Mouse (Mus musculus) right cerebral cortex, postnatal 14 days (tissue): ENCODE results near the gene Gm21981.

Experiments
- DNase-seq: peaks from one replicate; pipeline ENCODE4 v3.0.0; 2022

Gene Gm21981

DNA sequence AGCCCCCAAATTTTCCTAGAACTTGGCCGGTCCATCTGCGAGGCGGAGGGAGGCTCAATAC lies at the start of gene Gm21981:
Gm21981 (minus strand) TSS at position 14 of the 61 bp plus-strand sequence.
- DNase-seq, result no peak

DNA sequence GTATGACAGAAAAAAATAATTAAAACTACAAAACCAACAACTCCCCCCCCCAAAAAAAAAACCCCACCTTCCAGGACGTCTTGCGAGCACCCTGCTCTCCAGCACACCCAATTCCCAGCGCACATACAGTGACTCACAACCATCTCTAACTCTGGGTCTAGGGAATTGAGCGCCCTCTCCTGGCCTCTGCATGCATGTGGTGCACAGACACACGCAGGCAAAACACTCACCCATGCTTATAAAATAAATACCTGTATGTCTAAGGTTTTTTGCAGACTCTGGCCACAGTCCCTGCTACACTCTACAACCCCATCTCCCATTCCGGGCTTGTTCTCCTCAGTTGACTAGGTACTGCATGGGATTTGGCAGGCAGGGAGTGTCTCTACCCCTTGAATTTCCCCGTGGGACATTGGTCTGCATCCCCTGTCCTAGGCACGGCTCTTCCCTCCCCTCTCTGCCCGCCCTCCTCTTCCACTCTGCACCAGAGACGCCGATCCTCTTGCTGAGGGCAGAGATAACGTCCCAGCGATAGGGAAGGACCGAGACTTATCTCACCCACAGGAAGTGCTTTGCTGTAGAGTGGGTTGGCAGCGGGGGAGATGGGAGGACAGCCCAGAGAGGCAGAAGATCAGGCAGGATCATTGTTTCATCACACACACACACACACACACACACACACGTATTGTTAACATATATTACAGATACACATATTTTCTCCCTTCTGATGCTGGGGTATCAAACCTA lies 48.9 kb upstream of the Gm21981 start:
- no peak for DNase-seq

GRCm38 (mm10) chr17:47740186-47740585 lies 45.9 kb upstream of the Gm21981 start:
- DNase-seq, result no peak

DNA sequence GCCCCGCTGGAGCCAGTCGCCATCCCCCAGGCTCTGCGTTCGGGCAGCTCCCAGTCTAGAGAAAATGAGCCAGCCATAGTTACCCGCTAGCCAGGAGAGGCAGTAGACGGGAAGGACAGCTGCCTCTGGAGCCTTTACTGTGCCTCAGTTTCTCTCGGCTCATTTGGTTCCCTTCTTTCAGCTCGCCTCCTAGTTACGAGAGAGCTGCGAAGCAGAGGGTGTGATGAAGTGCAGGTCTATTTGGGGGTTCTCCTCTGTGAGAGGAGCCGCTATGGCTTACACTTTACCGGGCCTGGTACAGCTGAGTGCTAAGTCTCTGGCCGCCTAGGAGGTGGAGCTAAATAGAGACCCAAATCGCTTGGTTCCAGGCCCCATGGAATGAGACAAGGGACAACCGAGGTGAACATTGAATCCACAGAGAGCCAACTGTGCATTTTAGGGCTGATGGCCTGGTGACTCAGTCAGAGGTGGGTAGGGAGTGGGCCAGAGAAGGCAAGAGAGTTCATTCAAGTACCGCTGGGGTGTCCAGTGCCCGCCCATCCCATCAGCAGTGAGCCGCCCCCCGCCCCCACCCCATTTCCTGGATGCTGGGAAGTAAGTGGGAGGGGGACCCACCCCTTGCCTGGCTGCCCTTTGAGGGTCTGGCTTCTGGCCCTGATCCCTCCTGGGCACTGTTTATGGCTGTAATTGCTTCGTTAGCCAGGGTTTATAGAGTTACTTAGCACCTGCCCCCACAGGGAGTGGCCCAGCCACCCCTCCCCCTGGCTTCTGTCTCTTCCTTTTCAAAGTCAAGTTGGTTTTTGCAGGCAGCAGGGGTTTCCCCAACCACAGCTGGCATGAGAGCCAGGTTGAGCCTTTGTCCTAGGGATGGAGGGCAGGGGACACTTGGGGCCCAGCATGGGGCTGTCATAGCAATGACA lies 44.9 kb upstream of the Gm21981 start:
- no peak for DNase-seq

DNA sequence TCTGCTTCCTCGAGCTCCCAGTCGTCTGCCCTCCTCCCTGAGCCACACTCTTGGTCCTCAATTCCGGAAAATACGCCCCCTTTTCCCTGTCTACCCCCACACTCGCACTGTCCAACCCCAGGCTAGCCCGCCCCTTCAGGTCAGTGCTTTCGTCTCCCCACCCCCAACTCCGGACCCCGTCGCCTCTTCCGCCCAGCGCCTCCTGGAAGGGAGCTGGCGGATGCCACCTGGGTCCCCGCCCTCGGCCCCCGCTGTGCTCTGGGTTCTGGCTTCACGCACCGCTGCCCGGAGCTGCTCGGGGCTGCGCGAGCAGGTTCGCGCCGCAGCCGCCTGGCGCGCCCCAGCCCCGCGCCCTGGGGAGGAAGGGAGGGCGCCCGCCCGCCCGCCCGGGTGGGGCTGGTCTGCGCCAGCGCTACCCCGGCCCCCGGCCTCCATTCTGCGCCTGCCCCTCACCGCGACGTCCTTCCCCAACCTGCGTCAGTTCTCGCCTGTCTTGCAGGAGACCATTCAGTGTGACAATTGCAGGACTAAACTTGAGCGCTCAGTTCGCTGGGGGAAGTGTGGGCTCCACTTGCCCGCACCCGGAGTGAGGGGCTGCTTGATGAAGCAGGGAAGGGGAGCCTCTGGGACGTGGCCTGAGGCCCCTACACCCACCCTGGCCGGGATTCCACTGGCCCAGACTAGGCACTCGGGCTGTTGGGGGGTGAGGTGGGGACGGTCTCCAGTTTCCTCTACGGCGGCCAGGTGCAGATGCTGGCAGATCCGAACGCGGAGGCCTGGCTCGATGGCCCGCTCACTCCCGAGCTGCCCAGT lies 44.0 kb upstream of the Gm21981 start:
- no peak for DNase-seq

DNA sequence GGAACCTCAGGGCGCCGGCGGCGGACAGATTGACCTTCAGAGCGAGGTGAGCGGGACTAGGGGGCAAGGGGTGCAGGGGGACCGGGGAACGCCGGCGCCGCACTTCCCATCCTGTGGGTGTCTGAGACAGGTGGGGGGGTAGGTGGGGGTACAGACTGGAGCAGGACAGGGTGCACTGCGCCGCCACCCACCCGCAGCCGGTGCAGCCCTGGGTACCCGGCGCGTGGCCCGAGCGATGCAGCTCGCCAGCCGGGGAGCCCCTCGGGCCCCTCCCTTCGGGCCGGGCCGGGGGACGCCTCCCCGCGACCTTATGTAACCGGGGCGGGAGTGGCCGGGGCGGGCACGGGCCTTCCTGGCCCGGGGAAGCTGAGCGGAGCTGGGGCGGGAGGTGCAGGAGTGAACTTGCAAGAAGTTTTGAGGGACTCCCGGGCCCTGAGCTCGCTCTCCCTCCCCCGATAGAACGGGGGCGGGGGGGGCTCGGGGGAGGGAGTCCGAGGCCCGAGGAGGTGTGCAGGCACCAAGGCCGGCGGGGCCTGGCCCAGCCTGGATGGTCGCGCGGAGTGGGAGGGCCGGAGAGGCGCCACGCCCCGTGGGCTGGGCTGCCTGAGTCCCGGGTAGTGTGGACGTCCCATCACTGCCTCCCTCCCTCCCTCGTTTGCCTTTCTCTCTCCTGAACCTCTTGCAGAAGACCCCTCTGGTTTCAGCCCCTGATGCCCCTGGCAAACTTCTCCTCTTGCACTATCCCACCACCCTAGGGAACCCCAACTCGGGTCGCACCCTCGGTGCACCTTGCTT lies 43.2 kb upstream of the Gm21981 start:
- DNase-seq, result peak; percentile 63

GRCm38 (mm10) chr17:47736856-47737255 lies 42.6 kb upstream of the Gm21981 start, which contains the start of gene Tfeb:
Tfeb (plus strand) TSS chr17:47737030.
- DNase-seq, result peak; percentile 98

DNA sequence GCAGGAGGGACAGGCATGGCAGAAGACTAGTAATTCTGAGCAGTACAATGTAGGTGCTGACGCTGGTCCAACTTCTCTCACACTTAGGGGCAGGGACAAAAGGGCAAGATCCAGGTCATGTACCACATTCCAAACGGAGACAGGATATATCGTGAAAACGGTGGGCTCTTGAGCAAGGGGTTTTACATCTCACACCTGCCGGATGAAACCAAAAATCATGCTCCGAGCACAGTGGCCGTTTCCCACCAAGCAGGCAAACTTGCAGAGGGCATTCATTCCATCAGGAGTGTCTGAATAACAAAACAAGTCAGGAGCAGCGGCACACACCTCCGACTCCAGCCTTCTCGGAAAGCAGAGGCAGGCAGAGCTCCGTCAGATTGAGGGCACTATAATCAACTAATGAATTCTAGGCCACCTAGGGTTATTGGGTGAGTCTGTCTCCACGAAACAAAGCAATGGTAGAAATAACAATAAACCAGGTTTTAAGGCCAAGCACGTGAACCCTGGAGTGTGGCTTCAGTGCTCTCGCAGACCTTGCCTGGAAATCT lies 41.4 kb upstream of the Gm21981 start:
- DNase-seq, result no peak

DNA sequence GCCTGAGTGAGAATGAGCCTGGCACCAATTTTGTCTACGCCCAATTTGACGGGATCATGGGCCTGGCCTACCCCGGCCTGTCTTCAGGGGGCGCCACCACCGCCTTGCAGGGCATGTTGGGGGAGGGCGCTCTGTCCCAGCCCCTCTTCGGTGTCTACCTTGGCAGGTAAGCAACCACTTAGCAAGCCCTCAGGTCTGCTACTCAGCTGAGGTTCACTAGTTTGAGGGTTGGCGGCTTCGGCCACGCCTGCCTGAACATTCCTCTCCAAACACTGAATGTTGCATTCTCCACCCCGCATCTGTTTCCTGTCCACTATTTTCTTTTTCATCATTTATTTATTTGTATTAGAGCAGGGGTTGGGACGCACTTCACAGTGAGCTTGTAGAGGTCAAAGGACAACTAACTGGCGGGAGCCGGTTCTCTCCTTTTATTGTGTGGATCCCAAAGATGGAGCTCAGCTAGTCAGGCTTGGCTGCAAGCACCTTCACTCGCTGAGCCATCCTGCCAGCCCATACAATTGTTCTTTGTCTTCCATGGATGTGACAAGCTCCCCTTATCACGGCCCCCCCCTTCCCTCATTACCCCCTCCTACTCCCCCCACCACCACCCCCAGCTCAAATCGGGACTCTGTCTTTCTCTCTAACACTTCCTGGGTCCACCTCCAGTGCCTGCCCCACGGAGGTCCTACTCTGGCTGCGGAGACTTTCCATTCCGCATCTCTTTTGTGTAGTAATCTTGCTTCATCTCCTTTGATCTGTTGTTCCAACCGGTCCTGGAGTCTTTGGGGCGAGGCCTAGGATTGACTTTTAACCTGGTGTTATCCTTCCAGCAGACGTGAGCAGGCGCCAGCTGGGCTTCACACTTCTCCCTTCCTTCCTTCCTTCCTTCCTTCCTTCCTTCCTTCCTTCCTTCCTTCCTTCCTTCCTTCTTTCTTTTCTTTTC lies 36.6 kb upstream of the Gm21981 start:
- DNase-seq, result no peak

GRCm38 (mm10) chr17:47726566-47726965 lies 32.3 kb upstream of the Gm21981 start, which contains the start of gene Pgc:
Pgc (plus strand) TSS chr17:47726842.
- no peak for DNase-seq

- DNase-seq, result no peak
These were observed 26.9 kb upstream of the Gm21981 start for GRCm38 (mm10) chr17:47721183-47721582.

GRCm38 (mm10) chr17:47715037-47715436 lies 20.8 kb upstream of the Gm21981 start:
- DNase-seq, result no peak

DNA sequence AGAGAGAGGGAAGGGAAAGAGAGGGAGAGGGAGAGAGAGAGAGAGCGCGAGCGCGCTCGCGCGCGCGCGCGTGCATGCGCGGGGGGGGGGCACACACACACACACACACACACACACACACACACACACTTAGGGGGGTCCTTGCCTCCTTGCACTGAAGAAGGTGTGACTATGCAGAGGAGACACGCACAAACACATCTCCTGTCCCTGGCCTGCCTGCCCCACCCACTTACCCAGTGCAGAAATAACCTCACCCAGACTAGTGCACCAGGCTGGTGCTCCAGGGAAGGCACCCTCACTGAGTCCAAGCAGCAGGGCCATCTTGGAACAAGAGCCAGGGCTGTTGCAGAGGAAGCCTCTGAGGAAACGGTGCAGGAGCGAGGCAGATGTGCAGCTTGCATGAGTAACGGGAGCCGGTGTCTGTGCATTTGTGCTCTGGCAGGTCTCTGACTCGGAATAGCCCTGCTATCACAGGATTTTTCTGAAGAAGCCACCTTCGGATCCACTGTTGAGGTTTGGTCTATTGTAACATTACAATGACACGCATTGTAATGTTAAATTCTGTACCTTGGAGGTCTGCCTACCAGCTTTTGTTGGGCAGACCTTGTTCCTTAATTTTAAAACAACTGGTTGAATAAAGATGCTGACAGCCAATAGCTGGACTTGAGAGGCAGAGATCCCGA lies 18.8 kb upstream of the Gm21981 start:
- DNase-seq, result no peak

DNA sequence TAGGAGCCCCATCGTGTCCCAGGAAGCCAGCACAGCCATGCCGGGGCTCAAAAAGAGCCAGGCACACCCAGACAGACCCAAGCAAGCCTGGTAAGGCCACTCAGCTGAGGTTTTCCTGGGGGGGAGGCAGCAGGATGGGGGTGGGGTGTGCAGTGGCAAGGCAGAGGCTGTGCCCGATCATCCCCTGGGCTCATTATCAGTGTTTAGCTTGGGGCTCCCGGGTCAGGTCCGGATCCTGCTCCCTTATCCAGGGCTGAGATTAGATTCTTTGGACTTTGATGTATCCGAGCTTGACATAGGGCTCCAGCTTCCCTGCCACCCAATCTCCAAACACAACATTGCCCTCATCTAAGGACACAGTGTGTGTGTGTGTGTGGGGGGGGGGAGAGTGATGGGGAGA lies 17.6 kb upstream of the Gm21981 start:
- DNase-seq, result no peak

DNA sequence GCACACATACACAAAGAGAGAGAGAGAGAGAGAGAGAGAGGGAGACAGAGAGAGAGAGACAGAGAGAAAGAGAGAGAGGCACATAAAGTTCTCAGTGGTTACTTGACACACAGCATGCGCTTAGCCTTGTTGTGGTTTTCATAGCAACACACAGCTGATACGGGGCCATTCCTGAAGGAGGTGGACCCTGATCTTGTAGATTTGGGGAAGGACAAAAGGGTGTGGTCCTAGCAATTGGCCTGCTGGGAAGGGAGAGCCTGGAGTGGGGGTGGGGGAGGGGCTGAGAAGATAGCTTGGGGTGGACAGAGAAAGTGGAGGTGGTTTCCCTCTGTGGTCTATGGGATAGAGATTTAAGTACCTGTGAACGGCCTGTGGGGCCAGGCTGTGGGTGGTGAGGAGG lies 15.8 kb upstream of the Gm21981 start:
- no peak for DNase-seq

DNA sequence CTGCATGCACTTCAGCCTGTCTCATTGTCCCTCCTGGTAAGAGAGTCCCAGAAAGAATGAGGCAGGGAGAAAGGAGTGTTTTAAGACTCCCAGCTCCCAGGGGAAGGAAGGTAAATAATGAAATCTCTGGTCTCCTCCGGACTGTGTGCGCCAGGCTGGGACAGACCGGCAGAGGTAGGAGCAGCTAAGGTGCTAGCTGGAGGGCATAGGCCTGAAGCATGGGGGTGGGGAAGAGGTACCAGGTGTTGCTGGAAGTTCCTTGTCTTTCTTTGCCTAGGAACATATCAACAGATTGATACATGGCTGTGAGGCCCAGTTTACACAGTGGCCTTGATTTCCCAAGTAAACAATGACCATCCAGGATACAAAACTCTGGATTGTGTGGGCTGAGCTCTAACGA lies 14.7 kb upstream of the Gm21981 start:
- DNase-seq, result no peak

DNA sequence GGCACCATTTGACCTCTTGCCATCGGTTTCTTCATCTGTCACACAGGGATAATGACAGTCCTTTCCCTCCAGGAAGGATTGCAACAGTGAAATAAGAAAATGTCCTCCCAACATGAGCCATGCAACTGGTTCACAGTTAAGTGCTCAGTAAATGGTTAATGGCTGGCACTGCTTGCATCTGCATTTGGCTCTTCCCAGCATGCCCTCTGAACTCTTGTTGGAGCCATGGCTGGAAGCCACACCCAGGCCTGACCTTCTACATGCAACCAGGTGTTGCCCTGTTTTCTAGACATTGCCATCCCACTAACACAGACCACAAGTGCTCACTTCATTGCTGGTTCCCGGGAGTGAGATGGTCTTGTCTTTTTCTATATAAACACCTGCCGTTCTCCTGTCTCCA lies 13.7 kb upstream of the Gm21981 start:
- DNase-seq, result no peak

DNA sequence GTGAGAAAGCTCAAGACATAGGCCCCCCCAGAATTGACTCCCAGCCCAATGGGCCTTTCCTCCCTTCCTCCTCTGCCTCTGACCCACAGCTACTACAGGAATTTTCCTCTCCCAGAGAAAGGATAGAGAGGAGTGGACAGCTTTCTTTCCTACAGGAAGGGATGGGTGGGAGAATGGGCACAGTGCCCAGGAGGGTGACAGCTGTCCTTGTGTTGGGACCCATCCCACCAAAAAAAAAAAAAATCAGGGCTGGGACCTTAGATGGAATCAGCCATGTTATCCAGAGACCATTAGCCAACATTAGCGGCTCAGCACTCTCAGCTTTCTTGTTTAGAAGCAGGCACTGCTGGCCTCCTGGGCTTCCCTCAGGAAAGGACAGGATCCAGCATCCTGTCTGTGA lies 11.9 kb upstream of the Gm21981 start:
- DNase-seq, result no peak

- no peak for DNase-seq
These were observed 10.4 kb upstream of the Gm21981 start for GRCm38 (mm10) chr17:47704692-47705091.

DNA sequence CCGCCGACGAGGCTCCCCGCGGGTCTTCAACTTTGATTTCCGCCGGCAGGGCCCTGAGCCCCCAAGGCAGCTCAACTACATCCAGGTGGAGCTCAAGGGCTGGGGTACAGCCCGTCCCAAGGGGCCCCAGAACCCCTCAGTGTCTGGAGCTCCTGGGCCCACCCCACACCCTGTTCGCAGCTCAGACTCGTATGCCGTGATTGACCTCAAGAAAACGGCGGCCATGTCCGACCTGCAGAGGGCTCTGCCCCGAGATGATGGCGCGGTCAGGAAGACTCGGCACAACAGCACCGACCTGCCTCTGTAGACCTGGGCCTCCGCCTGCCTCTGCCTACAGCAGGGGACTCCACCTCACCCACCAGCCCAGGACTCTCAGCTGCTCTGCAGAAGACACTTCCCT lies 9.3 kb upstream of the Gm21981 start:
- DNase-seq, result no peak
